Mouse (Mus musculus): ENCODE measurements at regions not wholly inside any gene's neighbourhood (a gene's known extent, or its start where the extent isn't known, plus 50 kb on each side); places are given as distances from the start of the nearest gene placed in this dataset.

DNA sequence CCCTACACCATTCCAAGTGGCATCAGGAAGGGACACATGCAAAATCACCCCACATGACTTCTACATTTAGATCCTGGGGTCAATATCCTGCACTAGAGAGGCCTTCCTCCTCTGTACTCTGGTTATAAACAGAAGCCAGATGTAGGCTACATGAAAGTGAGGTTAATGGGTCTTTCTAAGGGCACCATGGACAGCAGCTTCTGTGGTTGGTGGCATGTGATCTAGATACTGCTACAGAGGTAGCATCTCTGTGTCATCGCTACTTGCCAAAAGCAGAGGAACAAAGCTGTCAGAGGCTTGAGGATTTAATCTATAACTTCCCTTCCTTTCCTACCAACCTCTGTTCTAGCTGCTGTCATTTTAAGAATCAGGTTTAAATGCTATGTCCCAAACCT is 101.7 kb upstream of the Noct start:
- DNase-seq, result no peak
- intact Hi-C loops (cut with DNase I), result loop anchor here (5.0 kb wide), 2 partner anchors 50 to 215 kb away; no protein-coding TSS in a partner anchor

DNA sequence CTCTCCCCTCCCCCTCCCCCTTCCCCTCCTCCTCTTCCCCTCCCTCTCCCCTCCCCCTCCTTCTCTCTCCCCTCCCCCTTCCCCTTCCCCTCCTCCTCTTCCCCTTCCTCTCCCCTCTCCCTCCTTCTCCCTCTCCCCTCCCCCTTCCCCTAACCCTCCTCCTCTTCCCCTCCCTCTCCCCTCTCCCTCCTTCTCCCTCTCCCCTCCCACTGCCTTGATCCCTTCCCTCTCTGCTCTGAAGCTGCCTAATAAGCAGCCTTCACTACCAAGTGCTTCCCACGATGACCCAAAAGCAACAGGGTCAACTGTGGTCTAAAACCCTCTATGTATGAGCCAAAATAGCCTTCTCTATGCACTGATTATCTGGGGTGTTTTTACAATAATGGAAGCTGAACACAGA is 96.4 kb upstream of the Noct start:
- intact Hi-C loops (cut with DNase I), result loop anchor here (5.0 kb wide), 1 partner anchor 826 kb away; no protein-coding TSS in a partner anchor
- no peak for DNase-seq

DNA sequence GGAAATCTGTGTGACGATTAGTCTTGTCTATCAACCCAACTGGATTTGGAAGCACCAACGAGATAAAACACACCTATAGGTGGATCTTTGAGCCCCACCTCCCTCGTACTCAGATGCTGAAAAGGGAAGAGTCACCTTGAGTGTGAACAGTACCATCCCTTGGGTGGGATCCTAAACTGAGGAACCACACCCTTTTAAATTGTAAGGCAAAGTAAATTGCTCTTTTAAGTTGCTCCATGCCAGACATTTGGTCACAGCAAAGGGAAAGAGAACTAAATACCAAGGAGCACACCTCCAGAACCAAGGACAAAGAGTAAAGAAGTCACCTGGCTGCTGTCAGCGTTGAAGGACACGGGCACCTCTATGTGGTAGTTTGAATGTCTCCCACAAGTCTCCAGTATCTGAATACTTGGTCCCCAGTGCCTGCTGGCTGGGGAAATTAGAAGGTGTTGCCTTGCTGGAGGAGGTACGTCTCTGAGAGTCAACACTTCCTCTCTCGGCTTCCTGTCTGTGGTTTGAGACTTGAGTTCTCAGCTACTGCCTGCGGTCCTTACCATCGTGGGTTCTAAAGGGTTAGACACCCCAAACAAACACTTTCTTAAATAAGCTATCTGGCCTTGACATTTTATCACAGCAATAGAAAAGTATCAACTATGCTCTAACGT is 95.6 kb upstream of the Noct start:
- no peak for DNase-seq
- intact Hi-C loops (cut with DNase I), result loop anchor here (5.0 kb wide), 1 partner anchor 826 kb away; no protein-coding TSS in a partner anchor

DNA sequence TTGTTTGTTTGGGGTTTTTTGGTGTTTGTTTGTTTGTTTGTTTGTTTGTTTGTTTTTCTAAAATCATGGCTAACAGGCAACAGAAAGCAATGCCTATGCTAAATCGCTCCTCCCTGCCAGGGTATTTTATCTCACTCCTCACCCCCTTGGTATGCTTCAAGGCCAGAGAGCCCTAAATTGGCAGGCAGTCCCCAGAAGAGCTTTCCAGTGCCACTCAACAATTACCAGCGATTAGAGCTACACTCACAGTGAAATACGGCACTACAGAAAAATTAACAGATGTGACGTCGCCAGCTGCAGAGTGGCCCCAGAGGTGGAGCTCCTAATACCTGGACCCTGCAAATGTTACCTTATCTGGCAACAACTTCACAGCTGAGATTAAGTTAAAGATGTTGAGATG is 93.5 kb upstream of the Noct start:
- DNase-seq, result peak in 1 of 2 experiments; percentile 18
- intact Hi-C loops (cut with DNase I), result no loop called here

DNA sequence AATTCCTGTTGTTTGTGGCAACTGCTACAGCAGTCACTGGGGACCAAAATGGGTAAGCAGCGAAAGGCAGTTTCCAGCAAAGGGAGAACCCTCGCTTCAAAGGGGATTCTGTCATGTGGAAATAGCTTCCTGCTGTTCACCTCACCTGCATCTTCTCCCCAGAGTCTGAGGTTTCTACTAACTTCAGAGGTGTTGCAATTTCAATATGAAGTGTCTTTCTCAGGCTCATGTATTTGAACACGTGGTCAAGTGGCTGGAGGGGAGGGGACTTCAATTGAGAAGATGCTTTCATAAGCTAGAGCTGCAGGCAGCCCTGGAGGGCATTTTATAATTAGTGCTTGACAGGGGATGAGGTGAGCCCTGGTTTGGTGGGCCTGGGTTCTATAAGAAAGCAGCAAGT is 92.9 kb upstream of the Noct start:
- DNase-seq, result no peak
- intact Hi-C loops (cut with DNase I), result no loop called here

DNA sequence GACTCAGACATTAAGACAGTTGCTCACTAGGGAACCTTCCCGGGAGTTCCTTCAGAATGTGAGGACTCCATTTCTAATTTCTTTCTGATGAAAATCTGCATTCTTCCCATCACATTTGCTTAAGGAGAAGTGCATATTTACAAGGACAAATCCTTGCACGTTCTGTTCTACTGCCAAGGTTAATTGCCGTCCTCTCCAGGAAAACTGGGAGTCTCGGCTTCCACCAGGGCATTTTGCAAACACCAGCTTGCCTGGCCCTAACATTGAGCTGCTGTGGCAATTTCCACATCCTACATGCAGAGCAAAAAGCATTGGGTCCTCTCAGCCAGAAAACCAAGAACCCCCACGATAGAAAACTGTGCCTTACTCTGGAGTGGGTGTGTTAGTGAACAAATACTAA is 91.5 kb upstream of the Noct start:
- DNase-seq, result no peak
- intact Hi-C loops (cut with DNase I), result no loop called here

DNA sequence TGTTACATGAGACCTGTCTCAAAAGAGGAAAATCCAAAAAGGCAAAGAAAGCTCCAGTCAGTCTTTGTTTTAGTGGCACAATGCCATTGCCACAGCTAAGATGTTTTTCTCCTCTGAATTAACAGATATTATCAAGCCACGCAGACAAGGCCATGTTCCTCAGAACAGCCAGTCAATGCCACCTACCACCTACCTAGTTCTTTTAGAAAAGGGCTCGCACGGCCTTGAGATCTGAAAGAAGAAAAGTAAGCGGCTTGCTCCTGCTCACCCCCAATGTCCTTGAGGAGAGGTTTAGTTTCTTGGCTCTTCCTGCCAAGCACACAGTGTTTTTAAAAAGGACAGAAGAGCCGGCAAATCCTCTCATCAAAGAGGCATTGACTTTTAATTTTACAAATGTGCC is 88.7 kb upstream of the Noct start:
- intact Hi-C loops (cut with DNase I), result no loop called here
- no peak for DNase-seq

DNA sequence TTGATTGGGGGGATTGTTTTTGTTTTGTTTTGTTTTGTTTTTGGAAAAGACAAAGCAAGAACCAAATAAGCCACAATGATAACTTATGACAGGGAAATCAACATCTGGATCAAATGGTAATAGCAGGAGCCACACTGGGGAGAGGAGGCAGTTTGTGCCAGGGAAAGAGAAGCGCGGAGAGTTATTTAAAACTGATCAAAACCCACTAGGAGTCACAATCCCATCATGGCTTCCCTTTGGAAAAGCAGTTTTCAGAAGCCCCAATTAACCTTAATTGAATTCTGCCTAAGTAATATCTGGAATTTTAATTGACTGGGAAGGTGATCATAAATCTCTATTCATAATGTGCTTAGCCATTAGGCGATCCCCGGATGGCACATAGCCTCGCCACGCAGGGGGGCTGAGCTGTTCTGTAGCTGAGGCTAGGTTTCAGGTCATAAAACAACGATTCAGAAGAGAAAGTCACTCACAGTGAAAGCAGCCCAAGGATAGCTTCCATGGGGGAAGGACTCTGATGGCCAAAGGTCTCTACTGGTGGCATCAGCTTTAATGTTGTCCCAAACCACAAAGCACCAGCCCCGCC is 86.4 kb upstream of the Noct start:
- intact Hi-C loops (cut with DNase I), result no loop called here
- DNase-seq, result no peak

DNA sequence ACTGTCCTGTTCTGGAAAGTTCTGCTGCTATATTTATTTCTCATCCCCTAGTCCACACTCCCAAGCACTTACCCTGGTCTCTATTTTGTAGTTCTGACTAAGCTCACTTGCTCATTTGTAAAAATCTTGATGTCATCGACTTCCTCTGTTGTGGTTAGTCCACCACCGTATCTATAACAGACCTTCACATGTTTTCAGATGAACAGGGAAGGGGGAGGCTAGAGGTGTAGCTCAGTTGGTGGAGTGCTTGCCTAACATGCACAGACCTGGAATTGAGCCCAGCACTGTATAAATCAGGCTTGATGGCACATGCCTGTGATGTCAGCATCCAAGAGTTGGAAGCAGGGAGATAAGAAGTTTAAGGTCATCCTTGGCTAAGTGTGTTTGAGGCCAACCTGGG is 78.3 kb upstream of the Noct start:
- intact Hi-C loops (cut with DNase I), result no loop called here

DNA sequence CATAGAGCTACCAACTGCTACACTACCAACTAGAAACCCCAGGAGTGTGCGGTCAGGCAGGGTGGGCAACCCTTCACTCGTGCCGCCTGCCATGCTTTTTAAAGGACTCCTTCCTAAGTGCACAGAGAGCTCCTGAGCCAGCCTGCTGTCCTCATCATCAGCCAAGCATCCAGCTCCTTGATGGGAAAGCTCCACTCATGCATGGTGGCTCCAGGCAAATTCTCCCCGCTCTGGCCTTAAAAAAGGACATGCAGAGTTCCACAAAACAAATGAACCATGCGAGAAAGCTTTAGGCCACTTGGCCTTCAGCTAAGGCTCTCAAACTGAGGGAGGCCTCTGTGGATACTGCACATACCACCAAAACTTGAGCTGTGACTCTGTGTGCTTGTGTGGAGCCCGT is 74.2 kb upstream of the Noct start:
- DNase-seq, result no peak
- intact Hi-C loops (cut with DNase I), result no loop called here

More for the DNA sequence above, 78.3 kb upstream of the Noct start:
- DNase-seq, result no peak

DNA sequence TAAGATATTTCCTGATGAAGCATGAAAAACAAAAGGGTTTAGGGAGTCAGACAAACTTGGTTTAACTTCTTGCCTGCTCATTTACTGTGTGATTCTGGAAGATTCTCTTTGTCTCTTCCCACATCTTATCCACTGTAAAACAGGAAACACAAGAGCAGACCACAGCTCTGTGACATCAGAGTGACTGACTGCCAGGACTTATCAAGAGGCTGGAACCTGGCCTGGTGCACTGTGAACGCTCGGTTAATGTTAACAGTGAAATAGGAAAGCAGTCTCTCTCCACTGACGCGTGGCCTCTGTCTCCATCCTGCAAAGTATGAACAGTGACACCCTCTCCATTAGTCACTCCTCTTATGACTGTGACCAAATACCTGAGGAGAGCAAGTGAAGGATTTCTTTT is 73.1 kb upstream of the Noct start:
- intact Hi-C loops (cut with DNase I), result no loop called here
- peak; percentile 35 to 60 for DNase-seq

DNA sequence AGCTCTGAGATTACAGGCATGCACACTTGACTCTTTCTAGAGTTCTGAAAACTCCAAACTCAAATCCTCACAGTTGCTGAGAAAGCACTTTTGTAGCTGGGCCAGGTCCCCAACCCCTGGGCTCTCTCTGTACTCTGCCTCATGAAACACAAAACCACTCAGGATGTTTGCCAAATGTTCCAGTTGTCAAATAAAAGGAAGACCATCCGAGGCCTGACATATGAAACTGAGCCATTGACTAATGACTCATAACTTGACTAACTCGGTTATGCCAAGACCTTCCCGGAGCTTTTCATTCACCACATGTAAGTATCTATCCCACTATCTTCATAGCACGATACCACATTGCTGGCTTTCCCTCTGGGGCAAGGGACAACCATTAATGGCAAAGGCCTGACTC is 68.6 kb upstream of the Noct start:
- peak in 1 of 2 experiments; percentile 28 for DNase-seq
- intact Hi-C loops (cut with DNase I), result no loop called here

DNA sequence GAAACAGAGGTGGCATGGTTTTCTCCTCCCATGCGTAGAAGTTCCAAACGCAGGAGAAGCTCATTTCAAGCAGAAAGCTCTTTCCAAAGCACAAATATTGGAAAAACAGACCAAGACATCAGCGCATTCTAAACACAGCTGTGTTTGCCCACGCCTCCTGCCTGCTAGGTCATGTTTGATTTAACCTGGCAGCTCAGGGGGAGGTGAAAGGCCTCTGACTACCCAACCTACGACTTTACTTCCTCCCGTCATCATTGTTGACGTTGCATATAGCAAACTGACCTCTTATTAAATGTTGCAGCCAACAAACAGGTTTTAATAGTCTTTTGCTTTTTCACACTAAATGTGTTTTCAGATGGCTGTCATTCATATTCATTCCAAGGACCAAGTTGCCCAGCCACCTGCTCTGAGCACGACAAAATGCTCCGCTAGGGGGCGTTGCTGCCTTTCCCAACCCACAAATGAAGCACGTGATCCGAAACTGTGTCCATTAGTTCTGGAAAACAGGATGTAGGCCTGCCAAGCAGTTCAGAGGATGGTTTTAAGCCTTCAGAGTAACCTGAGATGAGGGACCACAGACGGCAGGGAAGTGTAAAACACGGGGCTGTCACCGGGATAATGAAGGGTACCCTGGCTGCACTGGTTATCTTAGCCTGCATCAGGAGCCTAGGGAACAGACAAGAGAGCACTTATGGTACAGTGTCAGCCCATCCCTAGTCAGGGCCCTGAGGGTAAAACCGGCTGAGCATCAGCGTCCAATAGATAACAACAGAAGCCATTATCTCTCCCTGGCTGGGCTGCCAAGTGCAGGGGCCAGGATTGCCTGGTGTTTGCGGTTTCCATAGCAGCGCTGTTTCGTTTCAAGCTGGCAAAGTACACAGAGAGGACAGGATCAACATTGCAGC is 67.6 kb upstream of the Noct start:
- DNase-seq, result peak; percentile 69 to 76
- intact Hi-C loops (cut with DNase I), result no loop called here

DNA sequence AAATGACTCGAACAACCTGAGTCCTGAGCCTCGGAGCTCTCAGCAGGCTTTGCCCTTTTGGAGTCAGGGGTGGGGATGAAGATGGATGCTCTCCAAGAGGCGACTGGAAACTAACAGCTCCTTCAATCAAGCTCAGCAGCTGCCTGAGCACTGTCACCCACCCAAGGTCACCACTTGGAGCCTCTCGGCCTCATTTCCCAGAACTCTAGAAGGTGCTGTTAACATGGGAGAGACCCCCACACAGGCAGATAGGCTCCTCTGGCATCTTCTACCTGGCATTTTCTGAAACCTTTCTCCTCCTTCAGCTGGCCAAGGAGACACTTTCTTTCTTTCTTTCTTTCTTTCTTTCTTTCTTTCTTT is 67.0 kb upstream of the Noct start:
- intact Hi-C loops (cut with DNase I), result no loop called here
- DNase-seq, result no peak

DNA sequence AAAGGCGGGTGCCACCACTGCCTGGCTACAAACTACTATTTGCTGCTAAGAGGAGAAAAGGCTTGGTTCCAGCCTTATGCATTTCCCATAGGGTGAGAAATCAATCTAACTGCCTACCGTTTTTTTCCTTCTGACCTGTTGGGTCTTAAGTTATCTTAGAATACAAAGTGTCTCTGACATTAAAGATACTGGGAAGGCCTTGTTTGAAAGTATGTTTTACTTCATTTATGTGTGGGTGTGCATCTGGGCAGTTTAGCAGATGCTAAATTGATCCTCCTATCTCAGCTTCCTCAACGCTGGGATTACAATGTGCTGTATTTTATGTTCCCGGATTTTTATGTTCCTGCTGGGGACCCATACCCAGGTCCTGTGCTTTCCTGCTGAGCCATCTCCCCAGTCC is 65.8 kb upstream of the Noct start:
- DNase-seq, result no peak
- intact Hi-C loops (cut with DNase I), result no loop called here

DNA sequence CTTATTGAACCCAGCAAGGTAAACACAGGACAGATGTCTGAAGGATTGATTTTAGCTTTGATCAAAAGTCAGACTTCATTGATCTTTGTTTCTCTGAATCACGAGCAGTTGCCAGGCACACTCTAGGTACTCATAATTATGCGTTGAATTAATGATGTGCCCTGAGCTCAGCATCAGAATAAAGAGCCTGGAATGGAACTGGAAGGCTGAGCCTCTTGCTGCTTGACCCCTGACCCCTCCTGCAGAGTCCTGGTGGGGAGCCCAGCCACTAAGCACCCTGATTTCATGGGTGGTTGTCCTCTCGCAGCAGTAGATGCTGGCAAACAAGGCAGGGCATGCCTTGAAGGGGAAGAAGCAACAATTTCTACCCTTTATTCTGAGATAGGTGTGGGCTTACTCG is 64.9 kb upstream of the Noct start:
- DNase-seq, result no peak
- intact Hi-C loops (cut with DNase I), result no loop called here

DNA sequence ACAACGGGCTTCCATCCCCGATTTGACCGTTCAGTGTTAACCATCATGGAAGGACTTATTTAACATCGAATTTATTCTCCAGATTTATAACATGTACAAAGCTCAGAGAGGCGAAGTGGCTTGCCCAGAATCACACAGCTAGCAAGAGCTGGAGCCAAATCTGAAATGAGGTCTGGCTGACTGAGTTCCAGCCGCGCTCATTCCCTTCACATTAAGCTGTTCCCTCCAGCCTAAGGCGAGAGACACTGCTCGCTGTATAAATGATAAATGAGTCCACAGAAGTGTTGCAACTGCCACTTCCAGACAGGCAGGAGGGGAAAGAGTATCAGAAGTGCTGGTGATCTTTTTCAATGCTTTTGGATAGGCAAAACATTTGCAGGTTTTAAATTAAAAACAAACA is 64.4 kb upstream of the Noct start:
- intact Hi-C loops (cut with DNase I), result no loop called here
- no peak for DNase-seq

DNA sequence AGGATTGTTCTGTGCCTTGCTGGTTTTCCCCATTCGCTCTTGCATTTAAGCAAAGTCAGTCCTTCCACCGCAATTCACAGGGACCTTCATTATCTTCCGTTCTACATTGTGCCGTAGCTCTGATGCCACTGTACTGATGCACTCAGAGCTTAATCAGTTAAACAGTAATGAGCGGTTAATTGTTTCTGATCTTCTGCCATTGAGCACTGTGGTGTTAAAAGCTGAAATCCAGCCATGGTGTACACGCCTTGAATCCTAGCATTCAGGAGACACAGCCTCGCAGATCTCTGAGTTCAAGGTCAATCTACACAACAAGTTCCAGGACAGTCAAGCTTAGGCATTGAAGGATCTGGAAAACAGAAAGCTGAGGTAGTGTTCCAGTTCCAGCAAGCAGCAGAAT is 63.6 kb upstream of the Noct start:
- intact Hi-C loops (cut with DNase I), result no loop called here
- DNase-seq, result no peak

DNA sequence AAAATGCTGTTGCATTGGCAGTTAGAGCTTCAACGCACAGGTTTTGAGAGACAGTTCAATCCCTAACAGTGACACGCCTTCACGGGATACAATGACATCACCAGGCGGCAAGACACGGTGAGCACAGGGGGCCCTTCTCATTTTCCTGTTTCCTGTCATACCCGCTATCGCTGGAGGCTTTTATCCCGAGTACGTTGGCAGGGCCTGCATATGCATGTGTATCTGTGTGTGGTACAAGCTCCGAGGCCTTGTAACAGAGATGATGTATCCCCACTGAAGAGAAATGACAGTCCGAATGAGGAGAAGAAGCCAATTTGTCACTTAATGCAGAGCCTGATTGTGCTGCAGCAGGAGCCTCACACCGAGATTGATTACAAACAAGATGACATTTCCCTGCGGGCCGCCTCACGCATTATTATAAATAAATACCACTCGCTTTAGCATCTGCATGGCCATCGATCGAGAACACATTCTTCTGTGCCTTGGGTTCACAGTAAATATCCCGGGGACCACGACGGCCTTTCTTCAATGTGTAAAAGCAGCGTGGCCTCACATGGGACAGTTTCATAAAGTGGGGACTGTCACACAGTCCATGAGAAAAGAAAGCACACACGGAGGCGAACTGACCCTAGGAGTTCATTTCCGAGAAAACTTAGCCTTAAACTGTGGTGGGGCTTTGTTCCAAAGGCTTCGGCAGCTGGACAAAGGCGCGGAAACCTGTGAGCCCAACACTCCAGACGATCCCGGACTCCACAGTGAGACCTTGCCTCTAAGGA is 54.9 kb upstream of the Noct start:
- no peak for DNase-seq
- intact Hi-C loops (cut with DNase I), result no loop called here

DNA sequence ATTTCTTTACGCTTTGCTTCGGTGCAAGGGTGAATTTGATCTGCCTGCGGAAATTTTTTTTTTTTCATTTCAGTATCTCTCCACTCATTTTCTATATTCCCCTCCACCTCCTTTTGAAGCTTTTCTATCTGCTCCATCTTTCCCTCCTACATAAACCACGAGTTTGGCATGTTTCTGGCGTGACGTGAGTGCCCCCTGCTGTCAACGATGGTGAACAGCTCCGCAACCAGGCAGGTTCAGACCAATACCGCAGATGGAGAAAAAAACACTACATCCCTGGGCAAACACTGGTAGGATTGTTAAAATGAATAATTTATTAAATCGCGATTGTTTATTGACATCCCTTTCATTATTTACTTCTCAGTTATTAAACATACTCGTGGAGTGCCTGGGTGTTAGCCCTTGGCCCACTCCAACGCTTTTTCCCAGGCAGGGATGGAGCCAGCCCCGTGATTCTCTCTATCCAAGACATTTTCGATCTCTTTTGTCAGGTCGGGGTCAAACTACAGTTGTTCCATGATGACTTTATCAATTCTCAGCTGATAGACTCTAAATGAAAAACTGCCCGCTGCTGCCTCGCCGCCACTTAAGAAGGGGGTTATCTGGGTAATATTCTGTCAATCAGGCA is 53.9 kb upstream of the Noct start:
- peak; percentile 81 to 87 for DNase-seq
- intact Hi-C loops (cut with DNase I), result loop anchor here (5.0 kb wide), 4 partner anchors 48 to 868 kb away; no protein-coding TSS in a partner anchor
